Mouse (Mus musculus) brain, adult 2 months (tissue): ENCODE measurements at regions not wholly inside any gene's neighbourhood (a gene's known extent, or its start where the extent isn't known, plus 50 kb on each side); places are given as distances from the start of the nearest gene placed in this dataset.

Experiments
- DNase-seq: peaks from one replicate; pipeline ENCODE4 v3.0.0; 2011; ENCODE audit warnings: low read depth, low spot score

GRCm38 (mm10) chr3:38131176-38131886 lies 353.3 kb downstream of the Ankrd50 start:
- no peak for DNase-seq

GRCm38 (mm10) chr3:38130088-38130487 lies 354.6 kb downstream of the Ankrd50 start:
- peak; percentile 29 for DNase-seq

- no peak for DNase-seq
Measured at GRCm38 (mm10) chr3:38129167-38129500, 355.5 kb downstream of the Ankrd50 start.

- no peak for DNase-seq
Measured at GRCm38 (mm10) chr3:38128486-38129166, 356.0 kb downstream of the Ankrd50 start.

GRCm38 (mm10) chr3:38116071-38116787 lies 368.4 kb downstream of the Ankrd50 start:
- DNase-seq, result no peak

GRCm38 (mm10) chr3:38112568-38112967 lies 372.1 kb downstream of the Ankrd50 start:
- no peak for DNase-seq

- DNase-seq, result no peak
Measured at GRCm38 (mm10) chr3:38105022-38105857, 379.4 kb downstream of the Ankrd50 start.

- no peak for DNase-seq
Measured at GRCm38 (mm10) chr3:38104418-38104817, 380.1 kb upstream of the Gm5148 start.

GRCm38 (mm10) chr3:38102985-38103384 lies 378.7 kb upstream of the Gm5148 start:
- no peak for DNase-seq

- no peak for DNase-seq
Measured at GRCm38 (mm10) chr3:38102181-38102580, 377.9 kb upstream of the Gm5148 start.

GRCm38 (mm10) chr3:38094370-38094979 lies 370.2 kb upstream of the Gm5148 start:
- peak; percentile 27 for DNase-seq

- DNase-seq, result peak; percentile 17
Measured at GRCm38 (mm10) chr3:38084548-38084947, 360.3 kb upstream of the Gm5148 start.

- no peak for DNase-seq
Measured at GRCm38 (mm10) chr3:38082386-38082785, 358.1 kb upstream of the Gm5148 start.

- peak; percentile 39 for DNase-seq
Measured at GRCm38 (mm10) chr3:38076835-38077234, 352.5 kb upstream of the Gm5148 start.

GRCm38 (mm10) chr3:38073946-38074345 lies 349.7 kb upstream of the Gm5148 start:
- DNase-seq, result no peak

- DNase-seq, result no peak
Measured at GRCm38 (mm10) chr3:38055627-38056026, 331.3 kb upstream of the Gm5148 start.

- DNase-seq, result no peak
Measured at GRCm38 (mm10) chr3:38052941-38053340, 328.7 kb upstream of the Gm5148 start.

- peak; percentile 46 for DNase-seq
Measured at GRCm38 (mm10) chr3:38051748-38052147, 327.5 kb upstream of the Gm5148 start.

GRCm38 (mm10) chr3:38050856-38051255 lies 326.6 kb upstream of the Gm5148 start:
- no peak for DNase-seq

GRCm38 (mm10) chr3:38050366-38050765 lies 326.1 kb upstream of the Gm5148 start:
- DNase-seq, result no peak

- DNase-seq, result no peak
Measured at GRCm38 (mm10) chr3:38049290-38049689, 325.0 kb upstream of the Gm5148 start.
